Mouse (Mus musculus): ENCODE results near the gene Lama4. TPM values are rescaled to one million over a fixed set of nuclear protein-coding genes. Genes with fewer than 3 reads are reported as not detected.

Gene Lama4
- polyA plus RNA-seq, 1 experiment from 2014 or later, result 142 TPM

- Histone ChIP-seq H3K27me3 (ENCODE audit: control insufficient read depth, insufficient read depth, low read length) (no peaks in the 10 kb centered on the region), H3K9me3 (ENCODE audit: control insufficient read depth, low read length) (no peaks in the 10 kb centered on the region), H3K27ac (replicated peaks in 1 of 2; ENCODE audit: control insufficient read depth in 1 of 2, insufficient read depth in 1 of 2, low read depth in 2 of 2, low read length in 2 of 2) (no peak overlapping the region), H3K4me3 (ENCODE audit: control insufficient read depth in 1 of 2, insufficient read depth in 1 of 2, low read depth in 1 of 2, low read length in 2 of 2) (no peak overlapping the region), H3K36me3 (ENCODE audit: control insufficient read depth, insufficient read depth, low read length) (peaks cover 94% of the 10 kb centered on the region), H3K9ac (ENCODE audit: low read length) (no peak overlapping the region), H3K4me1 (ENCODE audit: control insufficient read depth in 2 of 2, insufficient read depth in 2 of 2, low read length in 2 of 2) (no peaks in the 10 kb centered on the region), H3K4me2 (ENCODE audit: low read length) (no peak overlapping the region)
- ATAC-seq (ENCODE audit: insufficient number of reproducible peaks, insufficient read depth, low FRiP score, low read depth), result no peak
- 72% methylated on average over 3 of the region's 3 CpGs for WGBS
Observed at GRCm38 (mm10) chr10:39106413-39106812, 141.1 kb downstream of the Lama4 start.

DNA sequence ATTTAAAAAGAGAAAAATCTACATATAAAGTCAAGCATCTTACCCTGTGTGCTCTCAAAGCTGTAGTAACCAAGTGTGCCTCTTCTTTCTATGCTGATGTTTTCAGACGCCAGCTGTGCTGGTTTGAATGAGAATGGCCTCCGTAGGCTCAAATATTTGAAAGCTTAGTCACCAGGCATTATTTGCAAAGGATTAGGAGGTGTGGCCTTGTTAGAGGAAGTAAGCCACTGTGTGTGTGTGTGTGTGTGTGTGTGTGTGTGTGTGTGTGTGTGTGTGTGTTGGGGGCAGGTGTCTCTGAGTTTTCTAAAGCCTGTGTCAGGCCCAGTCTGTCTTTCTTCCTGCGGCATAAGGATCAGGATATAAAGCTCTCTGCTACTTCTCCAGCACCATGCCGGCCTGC is 141.6 kb downstream of the Lama4 start:
- ATAC-seq (ENCODE audit: insufficient number of reproducible peaks, insufficient read depth, low FRiP score, low read depth), result no peak
- H3K4me1 ChIP-seq (ENCODE audit: control insufficient read depth in 2 of 2, insufficient read depth in 2 of 2, low read length in 2 of 2), result no peaks in the 10 kb centered on the region
- no peak overlapping the region for H3K27ac ChIP-seq (replicated peaks in 1 of 2; ENCODE audit: control insufficient read depth in 1 of 2, insufficient read depth in 1 of 2, low read depth in 2 of 2, low read length in 2 of 2)
- no peaks in the 10 kb centered on the region for H3K27me3 ChIP-seq (ENCODE audit: control insufficient read depth, insufficient read depth, low read length)
- no peak overlapping the region for H3K9ac ChIP-seq (ENCODE audit: low read length)
- H3K4me3 ChIP-seq (ENCODE audit: control insufficient read depth in 1 of 2, insufficient read depth in 1 of 2, low read depth in 1 of 2, low read length in 2 of 2), result no peak overlapping the region
- 49% methylated on average over 4 of the region's 4 CpGs for WGBS
- no peaks in the 10 kb centered on the region for H3K9me3 ChIP-seq (ENCODE audit: control insufficient read depth, low read length)
- peaks cover 95% of the 10 kb centered on the region for H3K36me3 ChIP-seq (ENCODE audit: control insufficient read depth, insufficient read depth, low read length)
- no peak overlapping the region for H3K4me2 ChIP-seq (ENCODE audit: low read length)

DNA sequence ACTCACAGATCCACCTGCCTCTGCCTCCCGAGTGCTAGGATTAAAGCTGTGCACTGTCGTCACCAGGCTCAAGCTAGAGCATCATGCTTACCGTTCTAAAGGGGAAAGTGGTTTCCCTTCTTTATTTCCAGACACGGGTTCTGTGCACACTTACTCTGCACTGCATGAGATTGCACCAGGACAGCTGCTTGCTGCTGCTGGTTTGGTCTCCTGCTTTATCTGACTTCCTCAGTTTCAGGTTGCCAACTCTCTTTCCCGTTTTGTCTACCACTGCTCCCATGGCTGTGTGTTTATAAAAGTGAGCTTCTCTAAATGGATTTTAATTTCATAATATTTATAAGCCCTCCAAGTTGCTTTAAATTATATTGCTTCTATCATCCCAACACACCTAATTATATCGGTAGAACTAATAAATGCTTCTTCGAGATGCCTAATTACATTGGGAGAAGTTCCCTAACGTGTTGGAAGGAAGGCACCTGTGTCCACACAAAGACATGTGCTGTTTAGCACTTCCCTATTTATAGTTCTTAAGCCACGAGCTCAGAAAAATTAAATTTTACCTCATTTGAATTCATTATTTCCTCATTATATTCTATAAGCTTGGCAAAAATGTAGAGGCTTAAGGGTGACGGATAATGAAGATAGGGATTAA is 143.6 kb downstream of the Lama4 start:
- Histone ChIP-seq H3K27ac (replicated peaks in 1 of 2; ENCODE audit: control insufficient read depth in 1 of 2, insufficient read depth in 1 of 2, low read depth in 2 of 2, low read length in 2 of 2) (no peak overlapping the region), H3K4me2 (ENCODE audit: low read length) (no peak overlapping the region), H3K36me3 (ENCODE audit: control insufficient read depth, insufficient read depth, low read length) (peaks cover 75% of the 10 kb centered on the region), H3K4me1 (ENCODE audit: control insufficient read depth in 2 of 2, insufficient read depth in 2 of 2, low read length in 2 of 2) (no peaks in the 10 kb centered on the region), H3K4me3 (ENCODE audit: control insufficient read depth in 1 of 2, insufficient read depth in 1 of 2, low read depth in 1 of 2, low read length in 2 of 2) (no peak overlapping the region), H3K9ac (ENCODE audit: low read length) (no peak overlapping the region), H3K9me3 (ENCODE audit: control insufficient read depth, low read length) (no peaks in the 10 kb centered on the region), H3K27me3 (ENCODE audit: control insufficient read depth, insufficient read depth, low read length) (no peaks in the 10 kb centered on the region)
- ATAC-seq (ENCODE audit: insufficient number of reproducible peaks, insufficient read depth, low FRiP score, low read depth), result no peak
- 71% methylated on average over 10 of the region's 10 CpGs for WGBS

GRCm38 (mm10) chr10:39109489-39109874 is 144.2 kb downstream of the Lama4 start:
- Histone ChIP-seq H3K9ac (ENCODE audit: low read length) (no peak overlapping the region), H3K27me3 (ENCODE audit: control insufficient read depth, insufficient read depth, low read length) (no peaks in the 10 kb centered on the region), H3K4me2 (ENCODE audit: low read length) (no peak overlapping the region), H3K4me1 (ENCODE audit: control insufficient read depth in 2 of 2, insufficient read depth in 2 of 2, low read length in 2 of 2) (no peaks in the 10 kb centered on the region), H3K9me3 (ENCODE audit: control insufficient read depth, low read length) (no peaks in the 10 kb centered on the region), H3K36me3 (ENCODE audit: control insufficient read depth, insufficient read depth, low read length) (peaks cover 73% of the 10 kb centered on the region), H3K27ac (replicated peaks in 1 of 2; ENCODE audit: control insufficient read depth in 1 of 2, insufficient read depth in 1 of 2, low read depth in 2 of 2, low read length in 2 of 2) (no peak overlapping the region), H3K4me3 (ENCODE audit: control insufficient read depth in 1 of 2, insufficient read depth in 1 of 2, low read depth in 1 of 2, low read length in 2 of 2) (no peak overlapping the region)
- 73% methylated on average over 4 of the region's 4 CpGs for WGBS
- no peak for ATAC-seq (ENCODE audit: insufficient number of reproducible peaks, insufficient read depth, low FRiP score, low read depth)

DNA sequence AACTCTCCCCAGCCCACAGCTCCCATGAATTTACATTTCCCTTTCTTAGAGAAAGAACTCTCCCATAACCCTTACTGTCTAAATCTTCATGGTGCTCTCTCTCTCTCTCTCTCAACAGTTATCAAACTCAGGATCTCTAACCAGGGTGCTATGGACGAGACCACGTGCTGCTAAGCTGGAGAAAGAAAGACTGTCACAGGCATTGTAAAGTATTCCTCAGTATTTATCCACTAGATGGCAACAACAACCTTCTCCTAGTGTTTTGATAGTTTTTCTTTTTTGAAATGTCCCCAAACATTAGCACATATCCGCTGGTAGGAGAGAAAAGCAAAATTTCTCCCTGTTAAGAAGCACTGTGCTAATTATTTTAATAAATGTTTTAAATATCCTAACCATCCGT is 156.1 kb downstream of the Lama4 start:
- no peaks in the 10 kb centered on the region for H3K4me1 ChIP-seq (ENCODE audit: control insufficient read depth in 2 of 2, insufficient read depth in 2 of 2, low read length in 2 of 2)
- 23% methylated on average over 4 of the region's 4 CpGs for WGBS

DNA sequence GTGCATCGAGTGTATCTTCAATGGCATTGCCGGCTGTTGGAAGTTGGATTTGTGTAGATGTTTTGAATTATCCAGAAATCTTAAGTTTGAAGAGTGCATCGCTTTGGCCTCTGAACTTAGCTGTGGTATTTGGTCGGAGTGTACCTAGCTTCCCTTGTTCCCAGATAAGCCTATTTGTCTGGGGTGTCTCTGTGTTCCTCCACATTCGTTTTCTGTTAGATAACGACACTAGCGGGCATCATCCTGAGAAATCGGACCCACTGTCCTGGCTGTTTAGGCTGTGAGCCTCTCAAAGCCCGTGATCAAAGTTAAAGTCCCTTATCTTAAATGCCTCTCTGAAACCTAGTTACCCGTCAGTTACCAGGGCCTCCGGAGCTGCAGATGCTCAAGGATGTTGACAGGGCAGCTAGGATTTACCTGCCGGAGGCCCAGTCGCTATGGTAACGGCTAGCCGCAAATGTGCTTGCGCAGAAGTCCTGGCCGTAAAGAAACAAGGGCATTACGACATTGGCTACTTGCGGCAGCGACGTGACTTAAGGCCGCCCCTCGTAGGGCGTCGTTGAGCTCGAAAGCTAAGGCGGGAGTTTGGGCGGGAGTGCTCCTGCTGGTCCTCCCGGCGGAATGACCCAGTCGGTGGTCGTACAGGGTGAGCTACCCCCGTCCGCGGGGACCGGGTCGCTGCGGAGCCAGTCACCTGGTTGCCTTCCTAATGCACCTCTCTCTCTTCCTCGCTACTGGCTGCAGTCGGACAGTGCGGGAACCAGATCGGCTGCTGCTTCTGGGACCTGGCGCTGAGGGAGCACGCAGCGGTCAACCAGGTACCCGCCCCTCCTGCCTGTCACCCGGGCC is 168.4 kb downstream of the Lama4 start, which contains the start of the genes Fam229b and Tube1:
TSS of gene Fam229b (minus strand) at position 453 of the 849 bp plus-strand sequence.
TSS of gene Tube1 (plus strand) at position 515 of the 849 bp plus-strand sequence.
- Histone ChIP-seq H3K27me3 (ENCODE audit: control insufficient read depth, insufficient read depth, low read length) (no peaks in the 10 kb centered on the region), H3K36me3 (ENCODE audit: control insufficient read depth, insufficient read depth, low read length) (peaks cover 19% of the 10 kb centered on the region), H3K9me3 (ENCODE audit: control insufficient read depth, low read length) (no peaks in the 10 kb centered on the region), H3K9ac (ENCODE audit: low read length) (peak within 1 kb of the TSS; percentile 80), H3K4me1 (ENCODE audit: control insufficient read depth in 2 of 2, insufficient read depth in 2 of 2, low read length in 2 of 2) (peaks cover 0 to 5% of the 10 kb centered on the region in 2 experiments; a peak in 1 of 4 replicates), H3K4me3 (ENCODE audit: control insufficient read depth in 1 of 2, insufficient read depth in 1 of 2, low read depth in 1 of 2, low read length in 2 of 2) (peak within 1 kb of the TSS; percentile 73 to 85), H3K27ac (replicated peaks in 1 of 2; ENCODE audit: control insufficient read depth in 1 of 2, insufficient read depth in 1 of 2, low read depth in 2 of 2, low read length in 2 of 2) (peak within 1 kb of the TSS in 1 of 2 experiments; percentile 3; a peak in 1 of 4 replicates), H3K4me2 (ENCODE audit: low read length) (peak within 1 kb of the TSS; percentile 92)
- 3% methylated on average over 47 of the region's 47 CpGs for WGBS
- peak; percentile 86 for ATAC-seq (ENCODE audit: insufficient number of reproducible peaks, insufficient read depth, low FRiP score, low read depth)

More for the DNA sequence above, 156.1 kb downstream of the Lama4 start:
- H3K4me2 ChIP-seq (ENCODE audit: low read length), result no peak overlapping the region
- H3K4me3 ChIP-seq (ENCODE audit: control insufficient read depth in 1 of 2, insufficient read depth in 1 of 2, low read depth in 1 of 2, low read length in 2 of 2), result no peak overlapping the region
- no peak overlapping the region for H3K9ac ChIP-seq (ENCODE audit: low read length)
- no peak overlapping the region for H3K27ac ChIP-seq (replicated peaks in 1 of 2; ENCODE audit: control insufficient read depth in 1 of 2, insufficient read depth in 1 of 2, low read depth in 2 of 2, low read length in 2 of 2)
- H3K9me3 ChIP-seq (ENCODE audit: control insufficient read depth, low read length), result no peaks in the 10 kb centered on the region
- H3K27me3 ChIP-seq (ENCODE audit: control insufficient read depth, insufficient read depth, low read length), result no peaks in the 10 kb centered on the region
- no peak for ATAC-seq (ENCODE audit: insufficient number of reproducible peaks, insufficient read depth, low FRiP score, low read depth)
- no peaks in the 10 kb centered on the region for H3K36me3 ChIP-seq (ENCODE audit: control insufficient read depth, insufficient read depth, low read length)

DNA sequence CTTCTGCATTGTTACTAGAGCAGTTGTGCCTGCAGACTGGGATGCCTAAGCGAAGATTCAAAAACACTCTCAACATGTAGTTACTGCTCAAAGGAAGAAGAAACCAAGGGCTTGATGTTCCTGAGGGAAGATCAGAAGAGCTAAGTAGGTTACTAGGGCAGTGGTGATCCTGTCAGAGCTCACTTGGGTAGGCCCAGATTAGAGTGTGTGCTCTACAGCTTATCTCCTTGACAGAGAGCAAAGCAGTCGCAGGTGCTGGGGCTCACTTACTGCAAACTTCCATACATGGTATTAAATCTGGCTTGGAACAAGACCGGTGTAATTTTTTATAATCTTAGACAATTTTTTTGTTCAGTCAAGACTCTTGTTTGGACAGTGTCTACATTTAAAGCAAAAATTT is 172.5 kb downstream of the Lama4 start:
- 59% methylated on average over 3 of the region's 3 CpGs for WGBS
- H3K9ac ChIP-seq (ENCODE audit: low read length), result no peak overlapping the region
- H3K4me2 ChIP-seq (ENCODE audit: low read length), result no peak overlapping the region
- peaks cover 0 to 5% of the 10 kb centered on the region in 2 experiments; a peak in 1 of 4 replicates for H3K4me1 ChIP-seq (ENCODE audit: control insufficient read depth in 2 of 2, insufficient read depth in 2 of 2, low read length in 2 of 2)
- H3K9me3 ChIP-seq (ENCODE audit: control insufficient read depth, low read length), result no peaks in the 10 kb centered on the region
- H3K27ac ChIP-seq (replicated peaks in 1 of 2; ENCODE audit: control insufficient read depth in 1 of 2, insufficient read depth in 1 of 2, low read depth in 2 of 2, low read length in 2 of 2), result no peak overlapping the region
- peaks cover 46% of the 10 kb centered on the region for H3K36me3 ChIP-seq (ENCODE audit: control insufficient read depth, insufficient read depth, low read length)
- no peak overlapping the region for H3K4me3 ChIP-seq (ENCODE audit: control insufficient read depth in 1 of 2, insufficient read depth in 1 of 2, low read depth in 1 of 2, low read length in 2 of 2)
- no peak for ATAC-seq (ENCODE audit: insufficient number of reproducible peaks, insufficient read depth, low FRiP score, low read depth)
- H3K27me3 ChIP-seq (ENCODE audit: control insufficient read depth, insufficient read depth, low read length), result no peaks in the 10 kb centered on the region
